Mouse (Mus musculus): Measurements from ENCODE around the gene Ppm1f.
"Not testable (repeated sequence)": the region's sequence is repeated elsewhere in the genome, so short reads cannot be mapped to it uniquely, and the experiment has no call there.

The Ppm1f gene

DNA sequence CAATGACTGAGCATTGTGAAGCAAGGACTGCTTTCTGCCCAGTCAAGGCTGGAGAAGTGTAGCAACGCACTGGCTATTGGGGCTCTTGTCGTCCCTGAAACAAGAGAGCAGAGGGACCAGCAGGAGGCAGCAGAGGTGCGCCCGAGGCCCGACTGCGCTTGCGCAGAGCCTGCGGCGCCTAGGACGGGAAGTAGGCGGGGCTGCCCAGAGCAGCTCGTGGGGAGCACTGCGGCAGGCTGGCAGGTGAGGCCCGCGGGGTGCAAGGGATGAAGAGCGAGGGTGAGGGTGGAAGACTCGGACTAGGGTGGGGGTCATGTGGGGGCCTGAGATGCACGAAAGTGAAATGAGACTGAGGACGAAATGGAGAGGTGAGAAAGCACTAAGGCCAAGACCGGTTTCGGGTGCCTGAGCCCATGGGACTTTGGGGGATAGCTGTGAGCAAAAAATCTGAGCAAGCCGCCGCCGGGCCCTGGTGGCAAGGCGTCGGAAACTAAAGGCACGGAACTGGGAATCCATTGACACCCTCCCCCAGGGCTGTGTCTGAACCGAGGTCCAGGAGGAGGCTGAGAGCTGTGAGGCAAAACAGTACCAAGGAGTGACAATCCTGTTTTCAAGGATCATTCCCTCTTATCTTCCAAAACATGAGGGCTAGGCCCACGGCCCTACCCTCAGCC, at the start of gene Ppm1f:
Gene Ppm1f (plus strand): TSS at position 88 of the 674 bp plus-strand sequence.
- peak; percentile 96 to 97 for DNase-seq

DNA sequence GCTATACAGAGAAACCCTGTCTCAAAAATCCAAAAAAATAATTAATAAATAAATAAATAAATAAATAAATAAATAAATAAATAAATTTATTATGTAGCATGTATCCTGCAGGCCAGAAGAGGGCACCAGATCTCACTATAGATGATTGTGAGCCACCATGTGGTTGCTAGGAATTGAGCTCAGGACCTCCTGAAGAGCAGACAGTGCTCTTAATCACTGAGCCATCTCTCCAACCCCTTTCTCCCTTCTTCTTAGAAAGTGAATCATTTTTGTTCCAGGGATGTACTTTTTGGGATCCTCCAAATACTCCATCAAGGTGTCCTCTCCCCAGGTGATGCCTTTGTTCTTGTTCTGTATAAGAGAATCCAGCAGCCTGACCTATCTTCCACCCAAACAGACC, 47.1 kb upstream of the Ppm1f start:
- DNase-seq: no peak

DNA sequence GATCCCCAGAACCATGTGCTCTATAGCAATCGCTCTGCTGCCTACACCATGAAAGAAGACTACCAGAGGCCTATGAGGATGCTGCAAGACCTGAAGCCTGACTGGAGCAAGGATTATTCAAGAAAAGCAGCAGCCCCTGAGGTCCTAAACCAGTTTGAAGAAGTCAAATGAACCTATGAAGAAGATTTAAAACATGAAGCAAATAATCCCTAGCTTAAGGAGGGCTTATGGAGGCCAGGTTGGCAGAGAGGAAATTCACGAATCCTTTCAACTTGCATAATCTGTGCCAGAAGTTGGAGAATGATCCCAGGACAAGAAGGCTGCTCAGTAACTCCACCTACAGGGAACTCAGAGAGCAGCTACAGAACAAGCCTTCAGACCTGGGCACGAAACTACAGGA, 43.9 kb upstream of the Ppm1f start:
- no peak for DNase-seq

DNA sequence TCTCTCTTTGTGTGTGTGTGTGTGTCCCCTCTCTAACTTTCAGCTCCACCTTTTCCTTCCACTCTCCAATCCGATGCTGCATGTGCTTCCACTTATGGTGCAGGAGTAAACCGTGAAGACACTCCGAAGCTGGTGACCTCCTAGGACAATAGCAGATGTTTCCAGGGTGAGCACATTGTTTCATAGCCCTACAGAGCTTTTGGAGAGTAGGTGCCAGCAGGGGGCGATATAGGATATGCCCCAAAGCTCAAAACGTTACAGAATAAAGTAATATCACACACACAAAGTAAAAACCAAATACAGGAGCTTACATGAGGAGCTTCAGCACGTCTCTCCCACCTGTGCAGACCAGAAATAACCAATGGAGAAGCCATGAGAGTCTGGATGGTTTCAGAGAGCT, 41.4 kb upstream of the Ppm1f start:
- peak; percentile 27 to 31 for DNase-seq

DNA sequence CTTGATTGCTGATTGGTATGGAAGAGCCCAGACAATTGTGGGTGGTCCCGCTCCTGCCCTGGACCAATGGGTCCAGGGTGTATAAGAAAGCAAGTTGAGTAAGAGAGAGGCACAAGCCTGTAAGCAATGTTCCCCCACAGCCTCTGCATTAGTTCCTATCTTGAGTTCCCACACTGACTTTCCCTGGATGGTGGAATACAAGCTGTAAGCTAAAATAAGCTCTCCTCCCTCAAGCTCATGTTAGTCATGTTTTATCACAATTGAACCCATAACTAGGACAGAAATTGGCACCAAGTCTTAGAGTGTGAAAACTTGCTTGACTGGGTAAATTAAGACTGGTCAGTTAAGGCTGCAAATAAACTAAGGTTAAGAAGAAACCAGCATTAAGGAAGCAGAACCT, 40.7 kb upstream of the Ppm1f start:
- no peak for DNase-seq

GRCm38 (mm10) chr16:16856054-16856453, 40.2 kb upstream of the Ppm1f start:
- DNase-seq: not testable (repeated sequence)

DNA sequence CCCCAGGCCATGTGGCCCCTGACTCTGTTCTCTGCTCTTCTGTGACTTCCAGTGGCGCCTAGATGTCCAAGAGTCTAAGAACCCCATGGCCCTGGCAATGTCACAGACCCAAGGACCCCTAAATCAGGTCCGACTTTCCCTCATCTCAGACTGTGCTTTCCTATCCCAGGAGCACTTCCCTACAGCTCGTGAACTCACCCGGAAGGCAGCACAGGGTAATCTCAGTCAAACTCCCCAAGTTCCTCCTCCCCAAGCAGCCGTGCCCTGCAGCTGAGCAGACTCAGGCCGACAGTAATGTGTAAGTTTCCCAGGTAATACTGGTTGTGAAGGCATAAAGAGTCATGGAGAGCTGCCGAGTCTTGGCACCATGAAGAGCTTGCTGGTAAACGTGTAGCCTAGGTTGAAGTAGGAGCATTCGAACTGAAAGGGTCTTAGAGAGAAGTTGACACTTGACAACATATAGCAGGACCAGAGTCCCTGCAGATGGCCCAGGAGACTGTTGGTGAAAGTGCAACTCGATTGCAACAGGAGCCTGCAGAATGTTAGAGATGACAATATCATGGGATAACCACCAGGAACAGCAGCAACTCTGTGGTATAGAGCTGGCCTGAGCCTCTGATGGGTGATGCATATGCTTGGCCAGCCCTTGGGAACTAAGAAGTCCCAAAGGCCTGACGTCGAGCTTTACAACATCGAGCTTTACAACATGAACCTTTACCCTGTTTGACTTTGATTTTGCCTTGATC, 39.4 kb upstream of the Ppm1f start:
- DNase-seq: no peak

DNA sequence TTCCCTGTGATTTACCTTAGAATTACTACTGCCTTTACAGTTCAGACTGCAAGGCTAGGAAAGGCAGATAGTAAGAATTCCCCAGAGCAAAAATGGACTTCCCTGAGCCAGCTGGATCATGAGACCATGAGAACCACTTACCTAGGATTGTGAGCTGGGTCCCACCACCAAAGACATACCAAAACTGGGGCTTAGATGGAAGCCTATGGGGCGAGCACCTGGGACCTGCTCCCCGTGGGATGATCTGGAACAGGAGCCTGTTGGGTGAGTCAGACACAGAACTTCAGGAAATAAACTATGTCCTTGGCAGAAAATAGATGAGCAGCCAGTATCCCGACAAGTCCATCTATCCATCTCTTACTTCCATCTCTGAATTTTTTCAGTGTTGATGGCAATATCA, 34.0 kb upstream of the Ppm1f start:
- no peak for DNase-seq

DNA sequence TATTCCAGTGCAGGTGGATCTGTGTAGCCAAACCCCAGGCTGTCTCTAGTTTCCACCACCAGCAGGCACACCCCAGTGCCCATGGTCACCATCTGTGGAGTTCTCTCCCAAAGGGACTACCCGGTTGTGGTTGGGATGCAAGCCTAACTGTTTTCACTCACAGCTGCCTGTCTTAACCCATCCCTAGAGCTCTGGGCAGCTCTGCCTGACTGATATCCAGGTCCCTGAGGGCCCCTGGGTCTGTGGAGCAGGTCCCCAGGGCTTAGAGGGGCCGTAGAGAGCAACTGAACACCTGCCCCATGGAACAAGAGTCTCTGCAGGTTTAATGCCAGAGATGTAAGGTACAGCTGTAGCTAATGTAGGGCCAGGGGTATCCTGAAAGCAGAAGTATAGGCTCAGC, 32.3 kb upstream of the Ppm1f start, which contains the start of gene Igll1:
Gene Igll1 (minus strand): TSS at position 8 of the 400 bp plus-strand sequence.
- no peak for DNase-seq

GRCm38 (mm10) chr16:16865217-16865616, 31.1 kb upstream of the Ppm1f start:
- DNase-seq: no peak

GRCm38 (mm10) chr16:16865696-16866561, 30.3 kb upstream of the Ppm1f start:
- DNase-seq: no peak

DNA sequence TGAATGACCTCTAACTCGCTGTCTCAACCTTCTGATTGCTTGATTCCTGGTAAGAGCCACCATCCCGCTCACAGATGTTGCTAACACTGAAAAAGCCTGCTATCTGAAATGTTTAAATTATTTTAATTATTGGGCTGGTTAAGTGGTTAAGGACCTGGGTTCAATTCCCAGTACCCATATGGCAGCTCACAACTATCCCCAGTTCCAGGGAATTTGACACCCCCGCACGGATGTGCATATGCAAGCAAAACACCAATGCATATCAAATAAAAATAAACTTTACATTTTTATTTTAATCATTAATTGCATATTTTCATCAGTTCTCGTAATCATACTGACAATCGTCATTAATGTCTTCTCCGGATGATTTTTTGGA, 26.0 kb upstream of the Ppm1f start:
- no peak for DNase-seq

GRCm38 (mm10) chr16:16870617-16871331, 25.5 kb upstream of the Ppm1f start, which contains the start of the genes Top3b and Vpreb1:
TSS of gene Top3b (plus strand) at chr16:16870736.
TSS of gene Vpreb1 (minus strand) at chr16:16870843.
- peak; percentile 89 to 92 for DNase-seq

- no peak for DNase-seq
Measured at GRCm38 (mm10) chr16:16879025-16879424, 17.2 kb upstream of the Ppm1f start.

DNA sequence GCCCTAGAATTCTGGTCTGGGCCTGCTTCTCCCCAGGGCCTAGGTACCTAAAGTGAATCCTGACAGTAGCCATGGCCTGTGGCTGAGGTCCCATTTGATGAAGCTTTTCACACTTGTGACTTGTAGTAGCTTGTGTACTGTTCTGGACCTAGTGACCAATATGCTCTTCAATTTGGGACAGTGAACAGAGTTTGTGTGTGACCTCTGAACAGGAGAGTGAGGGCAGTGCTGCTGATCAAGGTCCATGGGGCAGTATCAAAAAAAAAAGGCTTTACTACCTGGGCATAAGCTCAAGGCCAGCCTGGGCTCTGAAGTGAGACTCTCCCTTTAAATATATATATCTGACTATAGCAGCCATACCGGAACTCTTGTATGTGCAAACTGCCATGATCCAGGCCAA, 7.9 kb upstream of the Ppm1f start:
- DNase-seq: no peak

- no peak for DNase-seq
Measured at GRCm38 (mm10) chr16:16892366-16892765, 3.9 kb upstream of the Ppm1f start.

- peak in 1 of 2 experiments; percentile 15 for DNase-seq
Measured at GRCm38 (mm10) chr16:16896015-16896381, 271 bp upstream of the Ppm1f start.

- DNase-seq: no peak
Measured at GRCm38 (mm10) chr16:16897056-16897584, 851 bp downstream of the Ppm1f start.

- no peak for DNase-seq
Measured at GRCm38 (mm10) chr16:16902329-16902728, 6.1 kb downstream of the Ppm1f start.

GRCm38 (mm10) chr16:16903188-16903587, 6.9 kb downstream of the Ppm1f start:
- no peak for DNase-seq

DNA sequence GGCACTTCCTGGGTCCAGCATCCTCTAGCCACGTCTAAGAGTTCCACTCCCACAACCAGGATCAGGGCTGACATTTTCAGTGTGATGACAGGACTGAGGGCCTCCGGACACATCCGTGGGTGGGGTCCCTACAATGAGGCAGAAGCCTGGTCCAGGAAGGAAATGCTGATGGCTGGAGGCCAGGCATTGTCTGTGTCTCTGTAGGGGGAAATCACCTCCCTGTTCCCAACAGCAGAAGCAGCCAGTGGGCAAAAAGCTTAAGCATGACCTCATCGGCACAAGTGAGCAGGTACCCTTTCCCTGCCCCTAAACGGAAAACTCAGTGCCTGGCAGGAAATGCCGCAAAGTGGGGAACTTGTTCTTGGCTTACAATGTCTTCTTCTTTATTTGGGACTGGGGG, 11.5 kb downstream of the Ppm1f start:
- DNase-seq: no peak

All from cerebellum, postnatal 10 days (tissue).